8 mouse cellular contexts compared by ENCODE assay signal in genomic region chr10:75558515-75558914, GRCm38 (mm10). TPM values are rescaled to one million over a fixed set of nuclear protein-coding genes. Genes with fewer than 3 reads are reported as not detected.
DNase-seq lines count a peak whose midpoint lies in the region; ATAC-seq and TF ChIP-seq lines count a peak whose summit lies in the region.

No protein-coding gene starts in this region.

- H3K4me1 ChIP-seq in neural tube, embryonic 11.5 days (ENCODE audit: control insufficient read depth, insufficient read depth, low read length) = no peaks in the 10 kb centered on the region; the same call in 1 of the 2 replicates
- 0 out of 2 replicates have a peak, but pooled peaks cover 3% of the 10 kb centered on the region for H3K4me1 ChIP-seq in cortical plate, adult 2 months (ENCODE audit: control insufficient read depth, insufficient read depth, low read length)
- H3K4me1 ChIP-seq in kidney, postnatal 0 days (replicated peaks; ENCODE audit: insufficient read depth, low read length) = peaks cover 18% of the 10 kb centered on the region
- H3K4me1 ChIP-seq in neural tube, embryonic 15.5 days = peaks cover 44% of the 10 kb centered on the region

- peak overlapping the region; percentile 3; the same call in 1 of the 2 replicates for H3K9ac ChIP-seq in neural tube, embryonic 11.5 days (ENCODE audit: low read length)
- H3K9ac ChIP-seq in kidney, postnatal 0 days (ENCODE audit: low read depth, low read length) = no peak overlapping the region
- H3K9ac ChIP-seq in neural tube, embryonic 15.5 days (replicated peaks) = peak overlapping the region; percentile 91

- no peak overlapping the region for H3K4me3 ChIP-seq in neural tube, embryonic 11.5 days (ENCODE audit: low read depth, low read length)
- H3K4me3 ChIP-seq in cortical plate, adult 2 months (ENCODE audit: insufficient read depth, low read length) = peak overlapping the region; percentile 59; the same call in 1 of the 2 replicates
- H3K4me3 ChIP-seq in kidney, postnatal 0 days (replicated peaks; ENCODE audit: low read depth, low read length) = no peak overlapping the region
- peak overlapping the region; percentile 74 for H3K4me3 ChIP-seq in neural tube, embryonic 15.5 days (replicated peaks)

- no peak for TF ChIP-seq CTCF in cortical plate, adult 2 months (IDR thresholded peaks at IDR 0.05; ENCODE audit: extremely low read depth, insufficient read depth, low read length)
- TF ChIP-seq CTCF in kidney, postnatal 0 days (IDR thresholded peaks at IDR 0.05; ENCODE audit: low read depth) = no peak

- no peak for DNase-seq in neural tube, embryonic 11.5 days (ENCODE audit: low spot score)
- no peak for DNase-seq in neural tube, embryonic 10.5 days (ENCODE audit: extremely low spot score, low spot score)
- peak; percentile 6 for DNase-seq in kidney, postnatal 0 days (ENCODE audit: low spot score)
- DNase-seq in spleen, postnatal 36 days (ENCODE audit: low spot score in 2 of 2) = no peak
- no peak for DNase-seq in ovary, adult 18-20 months (ENCODE audit: low spot score)

- peaks cover 24% of the 10 kb centered on the region for H3K27me3 ChIP-seq in neural tube, embryonic 11.5 days (ENCODE audit: control insufficient read depth, insufficient read depth, low read length)
- H3K27me3 ChIP-seq in kidney, postnatal 0 days (ENCODE audit: insufficient read depth, low read length) = 0 out of 2 replicates have a peak, but pooled peaks cover 3% of the 10 kb centered on the region
- peaks cover 8% of the 10 kb centered on the region; the same call in 1 of the 2 replicates for H3K27me3 ChIP-seq in neural tube, embryonic 15.5 days (replicated peaks)

- peak overlapping the region; percentile 13; the same call in 1 of the 2 replicates for H3K4me2 ChIP-seq in neural tube, embryonic 11.5 days (ENCODE audit: low read depth)
- no peak overlapping the region; the same call in 1 of the 2 replicates for H3K4me2 ChIP-seq in kidney, postnatal 0 days (ENCODE audit: low read length)
- H3K4me2 ChIP-seq in neural tube, embryonic 15.5 days = peak overlapping the region; percentile 82

- H3K36me3 ChIP-seq in neural tube, embryonic 11.5 days (ENCODE audit: control insufficient read depth, insufficient read depth, low read length) = no peaks in the 10 kb centered on the region
- H3K36me3 ChIP-seq in kidney, postnatal 0 days (ENCODE audit: insufficient read depth, low read length) = no peaks in the 10 kb centered on the region
- H3K36me3 ChIP-seq in neural tube, embryonic 15.5 days = peaks cover 29% of the 10 kb centered on the region

- WGBS in neural tube, embryonic 11.5 days = 26% methylated on average over 3 of the region's 3 CpGs
- WGBS in kidney, postnatal 0 days = 28% methylated on average over 3 of the region's 3 CpGs
- 25% methylated on average over 3 of the region's 3 CpGs for WGBS in neural tube, embryonic 15.5 days

- TF ChIP-seq POLR2A in cortical plate, adult 2 months (IDR thresholded peaks at IDR 0.05; ENCODE audit: extremely low read depth, insufficient read depth, low read length) = no peak

- no peak overlapping the region for H3K27ac ChIP-seq in neural tube, embryonic 11.5 days (ENCODE audit: low read depth, low read length)
- H3K27ac ChIP-seq in cortical plate, adult 2 months (ENCODE audit: insufficient read depth, low read length) = no peak overlapping the region
- H3K27ac ChIP-seq in kidney, postnatal 0 days = 0 out of 2 replicates have a peak overlapping the region, but pooled peaks have one; percentile 2
- peak overlapping the region; percentile 96 for H3K27ac ChIP-seq in neural tube, embryonic 15.5 days (replicated peaks)

- no peaks in the 10 kb centered on the region for H3K9me3 ChIP-seq in neural tube, embryonic 11.5 days (ENCODE audit: control insufficient read depth, low read length)
- no peaks in the 10 kb centered on the region for H3K9me3 ChIP-seq in kidney, postnatal 0 days (replicated peaks; ENCODE audit: low read length)
- no peaks in the 10 kb centered on the region for H3K9me3 ChIP-seq in neural tube, embryonic 15.5 days (replicated peaks)

- no peak for ATAC-seq in neural tube, embryonic 11.5 days (ENCODE audit: insufficient read depth, low FRiP score, low TSS enrichment)
- no peak for ATAC-seq in kidney, postnatal 0 days (replicated peaks; ENCODE audit: low FRiP score, low read depth)
- peak; percentile 9; the same call in 1 of the 2 replicates for ATAC-seq in neural tube, embryonic 15.5 days (ENCODE audit: low FRiP score)
- no peak for ATAC-seq in megakaryocyte, adult 5-6 weeks (ENCODE audit: poor library complexity, severe bottlenecking)

RNA-seq across cellular contexts. Expression of gene Lrrc75b, which starts 1.6 kb away (rescaled TPM):
- polyA plus RNA-seq in neural tube, embryonic 11.5 days (2014; fragmentation: Nextera tagmentation; extraction: Ambion mirVana) = 6.1 and 6.6 TPM in 2 replicates
- polyA plus RNA-seq in cortical plate, adult 2 months (2012; rRNA removed) = 8.9 and 9.9 TPM in 2 replicates
- 2.6 and 2.7 TPM in 2 replicates for polyA plus RNA-seq in kidney, postnatal 0 days (2015; fragmentation: Nextera tagmentation; extraction: Ambion mirVana)
- polyA plus RNA-seq in neural tube, embryonic 15.5 days (2015; fragmentation: Nextera tagmentation; extraction: Ambion mirVana) = 33.0 and 36.3 TPM in 2 replicates
- total RNA-seq in megakaryocyte, adult 5-6 weeks (2015) = 0.58 and 0.71 TPM in 2 replicates
- total RNA-seq in megakaryocyte, adult 5-6 weeks (2017) = 0.22 and 0.57 TPM in 2 replicates

RNA-seq across cellular contexts. Expression of gene Ggt1, which starts 2.9 kb away (rescaled TPM):
- polyA plus RNA-seq in neural tube, embryonic 11.5 days (2014; fragmentation: Nextera tagmentation; extraction: Ambion mirVana) = 2.0 and 3.1 TPM in 2 replicates
- polyA plus RNA-seq in cortical plate, adult 2 months (2012; rRNA removed) = 3.8 and 4.7 TPM in 2 replicates
- 317 and 388 TPM in 2 replicates for polyA plus RNA-seq in kidney, postnatal 0 days (2015; fragmentation: Nextera tagmentation; extraction: Ambion mirVana)
- 1.3 and 2.0 TPM in 2 replicates for polyA plus RNA-seq in neural tube, embryonic 15.5 days (2015; fragmentation: Nextera tagmentation; extraction: Ambion mirVana)
- 3.2 TPM in 2 replicates for total RNA-seq in megakaryocyte, adult 5-6 weeks (2015)
- 4.9 and 10.0 TPM in 2 replicates for total RNA-seq in megakaryocyte, adult 5-6 weeks (2017)

RNA-seq across cellular contexts. Expression of gene Ggt5, which starts 30.6 kb away (rescaled TPM):
- polyA plus RNA-seq in neural tube, embryonic 11.5 days (2014; fragmentation: Nextera tagmentation; extraction: Ambion mirVana) = 0.37 and 0.45 TPM in 2 replicates
- polyA plus RNA-seq in cortical plate, adult 2 months (2012; rRNA removed) = 4.9 and 5.8 TPM in 2 replicates
- 4.2 and 5.1 TPM in 2 replicates for polyA plus RNA-seq in kidney, postnatal 0 days (2015; fragmentation: Nextera tagmentation; extraction: Ambion mirVana)
- polyA plus RNA-seq in neural tube, embryonic 15.5 days (2015; fragmentation: Nextera tagmentation; extraction: Ambion mirVana) = 2.2 and 4.8 TPM in 2 replicates
- total RNA-seq in megakaryocyte, adult 5-6 weeks (2015) = 2.0 and 2.8 TPM in 2 replicates
- total RNA-seq in megakaryocyte, adult 5-6 weeks (2017) = 2.7 and 16.8 TPM in 2 replicates

RNA-seq across cellular contexts. Expression of gene Gucd1, which starts 40.7 kb away (rescaled TPM):
- 33.2 and 37.2 TPM in 2 replicates for polyA plus RNA-seq in neural tube, embryonic 11.5 days (2014; fragmentation: Nextera tagmentation; extraction: Ambion mirVana)
- polyA plus RNA-seq in cortical plate, adult 2 months (2012; rRNA removed) = 14.3 and 16.0 TPM in 2 replicates
- polyA plus RNA-seq in kidney, postnatal 0 days (2015; fragmentation: Nextera tagmentation; extraction: Ambion mirVana) = 51.9 and 53.4 TPM in 2 replicates
- polyA plus RNA-seq in neural tube, embryonic 15.5 days (2015; fragmentation: Nextera tagmentation; extraction: Ambion mirVana) = 19.1 and 19.9 TPM in 2 replicates
- total RNA-seq in megakaryocyte, adult 5-6 weeks (2015) = 22.1 and 22.2 TPM in 2 replicates
- total RNA-seq in megakaryocyte, adult 5-6 weeks (2017) = 33.4 and 38.1 TPM in 2 replicates

RNA-seq across cellular contexts. Expression of gene Snrpd3, which starts 41.2 kb away (rescaled TPM):
- polyA plus RNA-seq in neural tube, embryonic 11.5 days (2014; fragmentation: Nextera tagmentation; extraction: Ambion mirVana) = 208 and 212 TPM in 2 replicates
- polyA plus RNA-seq in cortical plate, adult 2 months (2012; rRNA removed) = 43.7 and 44.6 TPM in 2 replicates
- polyA plus RNA-seq in kidney, postnatal 0 days (2015; fragmentation: Nextera tagmentation; extraction: Ambion mirVana) = 113 and 125 TPM in 2 replicates
- polyA plus RNA-seq in neural tube, embryonic 15.5 days (2015; fragmentation: Nextera tagmentation; extraction: Ambion mirVana) = 136 and 143 TPM in 2 replicates
- total RNA-seq in megakaryocyte, adult 5-6 weeks (2015) = 31.1 and 31.9 TPM in 2 replicates
- total RNA-seq in megakaryocyte, adult 5-6 weeks (2017) = 39.2 and 42.4 TPM in 2 replicates

Comparison
In these comparisons a context has a peak if more than half of its experiments do, and no peak if none do; other contexts are left out.
1. H3K27ac ChIP-seq: peak in kidney, postnatal 0 days (single experiment) and neural tube, embryonic 15.5 days (single experiment); none in neural tube, embryonic 11.5 days (single experiment) and cortical plate, adult 2 months (single experiment).
2. H3K4me3 ChIP-seq: peak in cortical plate, adult 2 months (single experiment) and neural tube, embryonic 15.5 days (single experiment); none in neural tube, embryonic 11.5 days (single experiment) and kidney, postnatal 0 days (single experiment).
3. RNA of gene Ggt1, which starts 2.9 kb away (polyA plus RNA-seq): 317 to 388 TPM in kidney, postnatal 0 days; 3.8 to 4.7 TPM in cortical plate, adult 2 months, 2.0 to 3.1 TPM in neural tube, embryonic 11.5 days and 1.3 to 2.0 TPM in neural tube, embryonic 15.5 days; every median in the first group is over 10 times any median in the second.